Mouse (Mus musculus) kidney, postnatal 36 days (tissue): ENCODE data around the gene Kcnab2.

Experiments
- DNase-seq, 2 experiments: peaks; one replicate each; pipeline ENCODE4 v3.0.0; 2021 to 2022; ENCODE audit warnings: mixed read lengths in 2 of 2

Gene Kcnab2

DNA sequence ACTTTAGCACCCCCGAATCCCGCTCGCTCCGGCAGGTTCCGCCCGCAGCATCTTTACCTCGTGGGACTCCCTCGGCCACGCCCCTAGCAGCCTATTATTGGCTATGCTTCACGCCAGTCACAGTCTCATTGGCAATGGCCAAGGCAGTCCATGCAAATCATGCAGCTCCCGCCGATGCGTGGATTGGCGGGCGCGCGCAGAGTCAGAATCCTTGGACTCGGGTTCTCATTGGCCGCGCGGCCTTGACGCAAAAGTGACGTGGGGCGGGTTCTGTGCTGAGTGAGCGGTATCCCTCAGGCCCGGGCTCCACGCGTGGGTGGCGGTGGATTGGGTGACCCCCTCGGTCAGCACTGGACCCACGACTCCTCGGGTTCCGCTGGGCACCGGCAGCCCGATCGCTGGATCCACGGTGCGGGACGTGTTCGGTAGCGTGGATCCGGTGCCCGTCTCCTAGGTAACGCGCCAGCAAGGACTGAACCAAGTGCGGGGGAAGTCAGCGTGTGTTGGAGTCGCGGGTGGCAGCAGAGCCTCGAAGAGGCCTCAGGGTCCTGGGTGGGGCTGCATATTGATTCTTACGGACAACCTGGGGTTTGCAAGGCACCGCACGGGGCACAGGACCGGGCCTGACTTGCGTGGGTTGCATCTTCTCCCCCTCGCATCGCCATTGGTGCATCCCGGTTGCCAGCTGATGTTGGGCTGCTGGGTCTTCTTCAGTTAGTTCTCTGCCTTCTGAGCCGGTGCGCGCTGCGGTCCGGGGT, at the start of gene Kcnab2:
Kcnab2 (minus strand) TSS at position 406 of the 758 bp plus-strand sequence.
- DNase-seq: peak; percentile 100

DNA sequence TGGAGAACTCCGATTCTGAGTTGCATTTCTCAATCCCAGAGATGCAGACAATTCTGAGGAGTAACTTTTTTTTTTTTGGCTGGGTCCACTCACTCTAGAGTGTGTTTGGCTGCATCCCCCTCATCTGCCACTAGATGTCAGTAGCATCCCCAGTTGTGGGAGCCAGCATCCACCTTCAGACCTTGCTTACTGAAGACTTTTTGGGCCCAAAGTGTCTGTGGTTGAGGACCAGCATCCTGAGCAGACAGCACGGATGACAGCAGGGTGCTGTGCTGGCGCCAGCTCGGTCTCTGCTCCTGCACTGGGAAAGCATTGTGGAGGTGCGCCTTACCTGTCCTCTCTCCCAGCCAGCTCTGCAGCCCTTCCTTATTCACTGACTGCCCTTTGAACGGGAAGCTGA, 42.4 kb upstream of the Kcnab2 start:
- DNase-seq: peak; percentile 35 to 80

DNA sequence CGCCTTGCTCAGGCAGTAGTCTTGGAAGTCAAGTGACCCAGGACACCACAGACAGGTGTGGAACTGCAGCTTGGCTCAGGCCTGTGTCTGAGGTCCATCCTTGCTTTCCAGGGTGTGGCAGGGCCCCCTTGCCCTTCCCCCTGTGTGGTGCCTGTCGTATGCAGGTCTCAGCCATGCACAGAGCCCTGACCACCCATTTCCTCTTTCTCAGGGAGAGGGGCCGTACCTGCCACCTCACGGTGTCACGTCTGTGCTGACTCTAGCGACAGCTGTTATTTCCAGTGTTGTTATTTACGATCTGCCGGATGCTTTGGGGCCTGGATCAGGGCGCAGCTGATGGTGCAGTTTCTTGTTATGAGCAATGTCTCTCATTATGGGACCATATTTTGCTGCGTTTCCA, 41.4 kb upstream of the Kcnab2 start:
- no peak for DNase-seq

DNA sequence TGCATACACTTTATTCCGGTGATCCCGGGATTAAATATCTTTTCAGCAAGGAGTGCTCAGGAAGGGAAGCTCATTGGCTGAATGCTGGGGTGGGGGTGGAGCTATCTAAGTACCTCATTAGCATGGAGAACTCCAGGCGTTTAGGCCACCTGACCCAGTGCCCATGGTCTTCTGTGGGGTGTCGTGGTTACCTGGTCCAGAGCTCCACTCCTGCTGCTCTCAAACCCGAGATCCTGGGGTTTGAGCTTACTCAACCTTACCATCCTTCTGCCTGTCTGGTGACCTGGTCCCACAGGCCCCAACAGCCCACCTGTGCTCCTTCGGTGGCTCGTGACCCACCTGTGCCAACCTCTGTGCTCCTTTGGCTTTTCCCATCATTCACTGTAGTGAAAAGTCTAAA, 37.2 kb upstream of the Kcnab2 start:
- DNase-seq: no peak

DNA sequence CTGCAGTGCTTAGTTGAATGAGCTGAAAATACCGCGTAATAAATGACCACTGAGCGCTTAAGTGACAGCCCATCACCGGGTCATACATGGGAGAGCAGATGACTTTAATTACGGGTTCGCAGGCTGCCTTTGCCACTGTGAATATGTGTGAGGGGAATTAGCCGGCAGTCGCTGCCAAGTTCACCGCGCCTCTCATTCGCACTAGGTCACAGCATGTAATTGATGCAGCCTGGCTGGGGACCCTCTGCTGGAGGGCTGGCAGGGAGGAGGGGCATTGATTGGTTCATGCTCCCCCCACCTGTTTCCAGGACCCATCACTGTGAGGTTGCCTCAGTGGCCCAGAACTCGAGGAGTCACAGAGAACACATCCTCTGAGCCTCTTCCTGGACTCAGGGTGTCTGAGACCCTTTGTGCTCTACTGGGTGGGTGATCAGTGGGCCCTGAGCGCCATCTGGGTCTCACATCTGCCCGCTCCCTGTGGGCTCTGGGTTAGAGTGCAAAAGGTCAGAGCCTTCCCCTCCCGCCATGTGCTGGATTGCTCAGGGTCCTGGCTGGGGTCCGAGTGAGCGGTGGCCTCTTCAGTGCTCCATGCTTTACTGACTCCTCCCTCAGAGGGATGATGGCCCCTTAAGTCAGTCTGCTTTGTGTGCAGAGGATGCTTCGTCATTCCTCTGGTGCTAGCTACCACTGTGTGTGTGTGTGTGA, 34.7 kb upstream of the Kcnab2 start:
- DNase-seq: no peak

DNA sequence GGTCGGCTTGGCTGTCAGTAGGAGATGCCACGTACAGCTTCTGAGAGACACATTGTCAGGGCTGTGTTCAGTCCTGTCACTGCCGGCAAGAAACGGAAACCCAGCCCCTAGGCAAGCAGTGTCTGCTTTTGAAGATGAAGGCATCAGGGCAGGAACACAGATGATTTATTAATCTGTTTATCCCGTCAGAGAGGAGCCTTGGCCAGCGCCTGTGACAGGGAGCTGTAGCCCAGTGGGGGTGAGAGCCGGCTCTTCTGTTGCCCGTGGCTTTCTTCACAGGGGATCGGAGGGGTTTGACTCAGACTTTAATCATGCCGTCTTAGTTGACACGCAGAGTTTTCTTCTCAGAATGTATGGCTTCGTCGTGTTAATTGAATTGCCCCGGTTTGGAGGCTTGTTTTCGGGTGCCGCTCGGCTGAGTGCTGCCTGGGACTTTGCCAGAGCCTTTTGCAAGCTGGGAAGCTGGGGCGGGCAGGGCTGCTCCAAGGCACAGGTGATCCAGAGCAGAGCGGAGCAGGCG, 16.7 kb upstream of the Kcnab2 start:
- peak; percentile 19 to 30 for DNase-seq

DNA sequence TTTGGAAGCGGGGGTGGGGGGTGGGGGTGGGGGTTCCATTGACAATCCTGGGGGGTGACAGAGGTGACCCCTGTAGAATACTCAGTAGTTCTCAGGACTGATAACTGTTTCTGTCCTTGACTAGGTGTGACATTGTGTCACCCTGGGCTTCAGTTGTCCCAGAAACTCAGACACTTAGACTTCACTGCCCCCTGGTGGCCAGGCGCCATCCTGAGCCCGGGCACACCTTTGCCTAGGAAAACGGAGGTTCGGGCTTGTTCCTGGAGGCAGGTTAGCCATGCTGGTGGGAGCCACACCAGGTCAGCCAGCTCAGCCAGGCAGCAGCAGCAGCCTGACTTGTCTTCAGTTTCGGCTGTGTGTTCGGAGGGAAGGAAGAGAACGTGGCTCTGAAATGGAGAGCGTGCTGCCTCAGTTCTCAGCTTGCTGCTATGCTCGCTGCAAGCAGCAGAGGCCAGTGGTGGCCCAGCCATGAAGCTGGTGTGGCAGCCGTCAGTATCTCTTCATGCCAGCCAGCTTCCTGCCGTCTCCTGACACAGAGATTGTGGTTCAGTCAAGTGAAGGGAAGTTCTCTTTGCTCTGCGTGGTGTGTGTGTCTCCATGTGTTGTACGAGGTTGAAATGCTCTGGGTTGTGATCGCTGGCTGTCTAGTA, 13.7 kb upstream of the Kcnab2 start:
- peak; percentile 70 to 92 for DNase-seq

DNA sequence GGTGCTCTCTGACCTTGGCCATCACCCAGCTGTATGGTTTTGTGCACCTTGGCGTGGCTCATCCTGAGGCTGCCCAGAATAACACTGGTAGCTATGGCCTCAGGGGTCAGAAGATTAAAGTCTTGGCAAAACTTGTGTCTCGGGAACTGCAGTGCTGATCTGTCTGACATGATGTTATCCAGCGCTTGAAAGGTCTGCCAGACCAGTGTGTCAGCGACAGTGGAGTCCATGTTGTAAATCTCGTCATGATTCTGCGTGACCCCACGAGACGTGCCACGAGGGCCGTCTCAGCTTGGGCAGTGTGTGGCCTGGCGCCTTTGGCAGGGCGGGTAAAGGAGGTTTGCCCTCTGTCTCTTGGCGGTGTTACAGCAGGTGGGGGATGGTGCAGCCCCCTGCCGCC, 12.6 kb upstream of the Kcnab2 start:
- peak in 1 of 2 experiments; percentile 11 for DNase-seq

DNA sequence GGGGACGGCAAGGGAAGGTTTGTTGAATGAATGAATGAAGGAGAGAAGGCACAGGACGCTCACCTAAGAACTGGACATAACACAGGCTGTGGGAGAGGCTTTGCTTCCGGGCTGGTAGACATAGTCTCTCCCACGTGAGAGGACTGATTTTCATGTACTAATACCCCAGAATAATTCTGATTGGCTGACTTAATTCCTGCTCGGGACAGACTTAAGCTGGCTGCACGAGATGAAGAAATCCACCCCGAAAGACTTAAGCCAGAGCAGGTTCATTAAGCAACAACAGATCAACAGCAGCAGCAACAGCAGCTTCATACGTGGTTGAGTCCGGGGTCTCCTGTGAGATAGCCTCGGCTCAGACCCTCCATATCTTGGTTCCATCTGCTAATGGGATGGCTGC, 10.4 kb upstream of the Kcnab2 start:
- DNase-seq: no peak

DNA sequence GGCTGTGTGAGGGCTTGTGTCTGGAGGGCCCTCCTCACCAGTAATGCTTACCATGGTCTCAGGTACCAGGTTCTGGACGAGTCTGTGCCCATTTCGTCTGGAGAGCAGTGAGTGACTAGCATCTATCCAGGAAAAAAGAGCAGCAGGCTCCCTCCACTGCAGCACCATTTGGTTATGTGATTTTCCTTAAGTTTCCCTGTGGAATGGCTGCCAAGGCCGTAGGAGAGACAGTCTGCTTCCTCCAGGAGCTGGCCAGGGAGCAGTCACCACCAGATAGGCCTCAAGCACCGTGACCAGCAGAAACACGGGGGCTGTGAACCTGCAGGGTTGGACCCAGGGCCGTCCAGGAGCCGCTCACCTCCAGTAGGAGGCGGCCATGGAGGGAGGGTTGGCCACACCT, 2.8 kb upstream of the Kcnab2 start:
- DNase-seq: no peak

DNA sequence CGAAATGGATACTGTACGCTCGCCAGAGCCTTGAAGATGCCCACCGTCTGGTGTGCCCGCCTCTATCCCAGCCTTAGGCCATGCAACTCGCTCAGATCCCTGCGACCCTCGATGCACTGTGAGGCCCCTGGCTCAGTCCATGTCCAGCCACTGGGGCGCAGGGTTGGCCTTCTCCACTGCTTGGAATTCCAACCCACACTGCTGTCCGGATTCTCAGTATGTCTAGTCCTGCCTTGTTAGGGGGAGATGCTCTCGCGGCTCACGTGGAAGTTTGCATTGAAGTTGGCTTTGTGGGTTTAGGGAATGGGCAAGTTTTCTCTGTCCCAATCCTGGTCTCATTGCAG, 525 bp upstream of the Kcnab2 start:
- no peak for DNase-seq

DNA sequence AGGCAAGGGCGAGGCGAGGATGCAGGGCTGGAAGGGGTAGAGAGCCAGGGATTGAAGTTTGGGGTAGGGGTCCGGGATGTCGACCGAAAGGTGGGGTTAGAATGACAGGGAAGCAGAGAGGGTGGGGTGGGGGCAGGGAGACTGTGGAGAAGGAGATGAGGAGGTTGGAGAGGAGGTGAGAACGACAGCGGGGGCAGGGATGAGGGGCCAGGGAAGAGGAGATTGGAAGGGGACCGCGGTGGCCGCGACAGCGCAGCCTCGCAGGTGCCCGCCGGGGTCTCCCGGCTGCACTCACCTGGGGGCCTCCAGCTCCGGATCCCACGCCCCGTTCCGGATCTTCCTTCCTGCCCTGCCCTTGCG, 585 bp downstream of the Kcnab2 start:
- no peak for DNase-seq

DNA sequence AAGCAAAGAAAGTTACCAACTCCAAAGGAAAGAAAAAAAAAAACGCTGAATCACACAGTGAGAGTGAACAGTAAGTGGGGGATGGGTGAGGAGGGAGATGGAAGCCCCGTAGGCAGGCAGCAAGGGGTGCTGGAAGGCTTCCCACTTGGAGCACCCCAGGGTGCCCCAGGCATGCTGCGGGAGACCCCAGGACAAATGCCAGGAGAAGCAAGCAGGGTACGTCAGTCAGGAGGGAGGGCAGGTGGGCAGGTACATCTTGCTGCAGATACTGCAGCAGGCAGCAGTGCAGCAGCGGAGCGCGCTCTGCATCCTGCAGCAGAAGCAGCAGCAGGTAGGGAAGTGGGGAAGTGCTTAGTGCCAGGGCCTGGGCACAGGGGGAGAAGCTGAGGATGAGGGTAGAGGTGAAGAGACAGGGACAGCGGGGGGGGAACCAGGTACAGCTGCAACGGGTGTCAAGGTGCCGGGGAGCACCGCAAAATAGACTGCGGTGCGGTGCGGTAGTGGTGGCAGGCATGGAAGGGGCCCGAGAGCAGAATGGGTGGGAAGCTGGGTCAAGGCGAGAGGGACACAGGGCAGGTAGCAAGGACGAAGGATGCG, 1.1 kb downstream of the Kcnab2 start, which contains the start of gene Nphp4:
Nphp4 (plus strand) TSS at position 280 of the 597 bp plus-strand sequence.
- DNase-seq: no peak

DNA sequence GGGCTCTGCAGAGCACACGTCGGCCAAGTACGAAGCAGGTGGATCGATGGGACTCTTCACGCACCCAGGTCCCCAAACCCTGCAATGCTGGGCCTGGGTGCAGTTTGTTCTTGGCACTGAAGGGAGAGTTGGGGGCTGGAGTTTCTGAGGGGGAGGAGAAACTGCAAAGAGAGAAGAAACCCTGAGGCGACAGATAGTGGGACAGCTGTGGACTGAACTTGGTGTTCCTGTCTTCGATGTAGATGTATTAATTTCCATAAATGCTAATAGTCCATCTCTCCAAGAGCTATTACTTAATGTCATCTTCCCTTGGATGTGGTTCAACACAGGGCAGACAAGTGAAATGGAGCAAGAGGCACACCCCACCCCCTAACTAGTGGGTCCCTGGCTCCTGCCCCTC, 1.7 kb downstream of the Kcnab2 start:
- DNase-seq: no peak

DNA sequence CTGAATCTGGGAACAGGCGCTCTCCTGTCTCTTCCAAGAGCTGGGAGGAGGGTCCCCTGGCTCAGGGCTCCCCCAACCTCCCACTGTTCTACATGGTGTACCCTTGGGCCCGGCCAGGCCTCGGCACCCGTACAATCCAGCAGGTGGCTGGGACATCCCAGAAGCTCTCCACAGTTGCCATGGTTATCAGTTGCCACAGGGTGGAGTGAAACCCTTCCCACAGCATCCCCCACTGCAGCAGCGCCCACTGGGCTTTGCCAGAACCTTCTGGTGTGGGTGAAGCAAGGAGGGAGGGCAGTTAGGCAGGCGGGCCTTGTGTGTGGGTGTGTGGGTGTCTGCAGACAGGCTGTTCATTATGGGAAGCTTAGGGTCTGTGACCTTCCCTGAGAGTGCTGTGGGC, 9.7 kb downstream of the Kcnab2 start:
- no peak for DNase-seq

DNA sequence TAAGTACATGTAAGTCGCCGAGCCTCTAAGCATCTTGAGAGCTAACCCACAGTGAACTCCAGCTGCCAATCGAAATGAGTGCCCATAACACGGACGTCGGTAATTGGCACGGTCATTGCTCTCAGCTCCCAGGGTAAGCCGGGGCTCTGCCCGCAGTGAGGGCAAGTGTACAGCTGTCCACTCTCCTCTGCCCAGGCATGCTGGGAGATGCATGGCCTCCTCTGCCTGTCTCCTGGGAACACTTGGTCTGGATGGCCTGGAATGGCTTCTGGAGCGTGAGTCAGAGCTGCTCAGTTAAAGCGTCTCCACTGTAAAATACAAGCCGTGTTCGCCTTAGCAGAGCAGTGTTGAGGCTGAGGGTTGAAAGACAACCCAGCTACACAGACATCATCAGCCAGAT, 11.1 kb downstream of the Kcnab2 start:
- no peak for DNase-seq

DNA sequence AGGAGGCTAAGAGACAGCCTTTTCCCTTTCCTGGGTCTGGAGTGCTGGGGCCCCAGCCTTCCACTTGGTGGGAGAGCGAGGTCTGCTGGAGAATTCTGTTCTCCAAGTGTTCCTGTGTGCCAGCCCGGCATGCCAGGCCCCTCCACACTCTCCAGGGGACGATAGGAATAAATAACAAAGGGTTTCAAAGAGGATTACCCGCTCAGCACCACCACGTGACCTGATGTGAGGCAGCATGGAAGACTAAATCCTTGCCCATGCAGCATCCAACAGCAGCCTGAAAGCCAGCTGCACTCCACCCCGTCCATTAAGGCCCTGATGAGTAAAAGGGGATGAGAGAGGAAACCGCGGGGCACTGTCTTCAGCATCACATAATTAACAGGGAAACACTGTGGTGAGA, 12.6 kb downstream of the Kcnab2 start:
- no peak for DNase-seq

DNA sequence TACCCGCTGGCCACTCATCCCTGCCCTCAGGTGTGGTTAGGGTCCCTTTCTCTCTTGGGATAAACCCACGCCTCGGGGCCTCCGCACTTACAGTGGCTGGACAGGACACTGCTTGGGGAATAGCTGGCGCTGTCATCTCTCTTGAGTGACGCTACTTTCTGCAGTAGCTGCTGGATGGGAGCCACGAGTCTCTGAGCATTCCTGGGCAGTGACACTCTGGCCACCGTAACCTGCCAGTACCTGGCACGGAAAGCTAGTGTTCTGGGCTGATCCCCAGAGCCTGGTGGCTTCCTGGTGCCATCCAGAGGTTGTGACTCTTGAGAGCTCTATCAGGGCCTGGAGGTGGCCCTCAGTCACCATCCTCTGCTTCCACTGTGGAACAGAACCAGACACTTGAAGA, 14.5 kb downstream of the Kcnab2 start:
- DNase-seq: peak; percentile 26 to 56

DNA sequence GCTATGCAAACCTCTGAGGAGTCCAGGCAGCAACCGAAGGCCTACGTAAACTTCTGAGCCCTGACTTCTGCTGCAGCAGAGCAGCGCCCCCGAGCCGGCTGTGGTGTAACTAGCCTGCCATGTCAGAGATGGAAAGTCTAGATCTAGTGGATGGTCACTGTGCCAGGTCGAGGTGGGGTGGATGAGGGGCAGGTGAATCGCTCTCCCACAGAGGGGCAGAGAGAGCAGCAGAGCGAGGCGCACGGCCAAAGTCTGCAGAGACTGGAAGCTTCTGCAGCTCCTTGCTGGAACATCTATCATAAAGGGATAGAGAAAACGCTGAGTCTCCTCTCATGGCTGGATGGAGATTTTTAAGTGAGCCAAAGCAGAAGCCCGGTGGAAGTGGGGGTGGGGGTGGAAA, 15.2 kb downstream of the Kcnab2 start:
- peak; percentile 83 to 85 for DNase-seq

DNA sequence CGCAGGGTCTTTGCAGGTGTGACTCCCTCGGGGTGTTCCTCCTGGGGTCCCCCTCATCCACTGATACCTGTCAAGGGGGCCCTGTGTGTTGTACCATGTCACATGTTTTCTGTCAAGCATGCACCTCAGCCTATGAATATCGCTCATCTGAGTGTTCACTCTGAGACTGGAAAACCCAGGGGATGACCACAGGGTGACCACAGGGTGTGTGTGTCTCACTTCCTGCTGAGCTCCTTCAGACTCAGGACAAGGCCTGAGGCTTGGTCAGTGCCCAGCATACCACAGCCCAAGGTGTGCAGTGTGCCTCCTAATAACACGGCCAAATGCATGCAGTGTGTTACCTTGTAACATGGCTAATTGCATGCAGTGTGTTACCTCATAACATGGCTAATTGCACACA, 20.0 kb downstream of the Kcnab2 start:
- no peak for DNase-seq

DNA sequence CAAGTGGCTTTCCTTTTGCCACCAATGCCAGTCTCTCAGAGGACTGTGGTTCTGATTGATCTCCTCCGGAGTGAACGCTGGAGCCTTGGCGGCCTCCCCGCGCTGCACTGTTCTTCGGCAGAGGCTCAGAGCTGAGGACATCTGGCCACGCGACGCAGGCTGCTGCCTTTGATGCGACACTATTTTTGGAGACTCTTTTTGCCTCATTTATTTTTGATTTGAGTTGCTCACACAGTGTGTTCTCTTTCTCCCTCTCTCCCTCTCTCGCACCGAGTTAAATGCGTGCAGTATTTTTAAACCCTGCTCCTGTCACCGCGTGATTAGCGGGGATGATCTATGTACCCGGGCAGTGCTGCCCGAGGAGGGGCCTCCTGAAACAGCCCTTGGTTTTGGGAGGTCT, 21.1 kb downstream of the Kcnab2 start:
- no peak for DNase-seq

DNA sequence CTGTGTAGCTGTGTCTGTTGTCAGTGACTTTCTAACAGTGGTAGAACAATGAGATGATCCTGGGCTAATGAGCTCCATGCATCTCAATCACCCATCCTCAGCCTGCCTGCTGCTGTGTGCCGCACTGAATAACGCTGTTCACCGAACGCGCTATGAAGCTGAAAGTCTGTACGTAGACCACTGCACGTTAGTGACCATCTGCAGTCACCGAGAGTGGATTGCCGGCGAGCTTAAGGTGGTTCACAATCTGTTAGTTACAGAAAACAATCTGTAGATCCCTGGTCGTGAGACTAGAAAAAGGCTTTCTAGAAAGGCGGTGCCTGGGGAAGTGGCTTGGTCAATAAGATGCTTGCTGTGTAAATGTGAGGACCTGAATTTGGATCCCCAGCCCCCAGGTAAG, 23.5 kb downstream of the Kcnab2 start:
- DNase-seq: no peak

DNA sequence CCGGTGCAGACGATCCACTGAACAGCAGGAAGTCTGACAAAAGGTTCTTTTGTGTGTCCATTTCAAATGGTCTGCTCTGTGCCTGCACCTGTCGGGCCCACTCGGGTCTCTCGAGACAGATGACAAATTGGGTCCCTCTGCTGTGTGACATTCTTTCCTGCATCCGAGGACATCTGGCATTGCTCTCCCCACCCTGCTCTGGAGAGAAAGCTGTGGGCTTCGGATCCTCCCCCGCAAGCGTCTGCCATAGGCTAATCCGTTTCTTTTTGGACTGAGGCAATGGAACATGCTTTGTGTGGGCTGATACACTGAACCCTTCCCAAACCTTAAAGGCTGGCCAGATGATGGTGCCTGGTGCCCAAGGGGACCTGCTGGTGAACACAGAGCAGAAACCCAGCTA, 24.6 kb downstream of the Kcnab2 start:
- no peak for DNase-seq

DNA sequence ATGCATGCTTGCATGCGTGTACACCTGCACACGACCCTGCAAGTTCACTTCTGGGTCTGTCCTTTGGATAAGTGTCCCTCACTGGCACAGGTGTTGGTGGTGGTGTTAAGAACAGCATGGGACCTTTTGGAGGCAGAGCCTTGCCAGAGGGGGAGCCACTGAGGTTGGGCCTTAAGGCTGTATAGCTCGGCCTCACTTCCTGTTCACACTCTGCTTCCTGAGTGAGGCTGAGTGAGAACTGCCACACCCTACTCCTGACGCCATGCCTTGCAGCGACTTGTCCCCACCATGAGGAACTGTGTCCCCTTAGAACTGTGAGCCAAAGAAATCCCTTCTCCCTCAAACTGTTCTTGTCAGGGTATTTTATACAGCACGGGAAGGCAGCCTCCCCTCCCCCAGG, 26.3 kb downstream of the Kcnab2 start:
- DNase-seq: no peak
